Mouse (Mus musculus) lung, embryonic 15.5 days (tissue): Measurements from ENCODE around the gene Tbccd1. TPM values are rescaled to one million over a fixed set of nuclear protein-coding genes. Genes with fewer than 3 reads are reported as not detected.
A peak's percentile ranks its signal among the peaks of the same experiment; 100 is the strongest.

Experiments
- ATAC-seq: fragments of 200-750 bp; cut with Nextera tagmentation; 2 replicates; pipeline ENCODE4 v1.8.0; 2017; ENCODE audit warnings: moderate number of reproducible peaks, borderline replicate concordance; ENCODE audit not compliant: low FRiP score, low TSS enrichment; ENCODE audit errors: extremely low read depth
- H3K27ac ChIP-seq: fragments of 300-500 bp; sonication (generic); 2 replicates; pipeline ENCODE4 v1.5.1; 2015; ENCODE audit warnings: moderate library complexity, mild to moderate bottlenecking, inconsistent platforms
- H3K27me3 ChIP-seq: fragments of 300-500 bp; sonication (generic); 2 replicates; pipeline ENCODE4 v1.6.1; 2015; ENCODE audit warnings: inconsistent platforms
- H3K36me3 ChIP-seq: fragments of 300-500 bp; sonication (generic); 2 replicates; pipeline ENCODE4 v1.6.1; 2015; ENCODE audit warnings: inconsistent platforms
- H3K4me1 ChIP-seq: fragments of 300-500 bp; sonication (generic); 2 replicates; pipeline ENCODE4 v1.6.1; 2015; ENCODE audit warnings: inconsistent platforms
- H3K4me2 ChIP-seq: fragments of 300-500 bp; sonication (generic); 2 replicates; pipeline ENCODE4 v1.6.1; 2015; ENCODE audit warnings: inconsistent platforms, mild to moderate bottlenecking, moderate library complexity
- H3K4me3 ChIP-seq: fragments of 300-500 bp; sonication (generic); 2 replicates; pipeline ENCODE4 v1.5.1; 2015; ENCODE audit warnings: mild to moderate bottlenecking, inconsistent platforms
- H3K9ac ChIP-seq: fragments of 300-500 bp; sonication (generic); 2 replicates; pipeline ENCODE4 v1.6.1; 2015; ENCODE audit warnings: inconsistent platforms
- H3K9me3 ChIP-seq: fragments of 300-500 bp; sonication (generic); 2 replicates; pipeline ENCODE4 v1.6.1; 2016; ENCODE audit warnings: inconsistent platforms
- WGBS: fragments of 180-500 bp; shearing (Covaris S2); methylation state at CpG from one replicate; pipeline ENCODE4 v1.1.7; 2015; 5-methylcytosine and 5-hydroxymethylcytosine counted together
- polyA plus RNA-seq: library from polyadenylated mRNA; unstranded; fragments of >200 nt; fragmentation: Nextera tagmentation; extraction: Ambion mirVana; gene quantifications from 2 replicates; pipeline ENCODE4 v1.2.1, GENCODE M21; 2015

The Tbccd1 gene
- polyA plus RNA-seq: 25.6 and 26.9 TPM in 2 replicates

GRCm38 (mm10) chr16:22857431-22858113, at the start of gene Tbccd1, which contains the start of gene Dnajb11:
Gene Tbccd1, minus strand, starts transcription at chr16:22857669.
Gene Dnajb11, plus strand, starts transcription at chr16:22857845.
- whole genome bisulfite sequencing: under 1% methylated on average over 62 of the region's 62 CpGs
- H3K9me3 ChIP-seq: no peaks in the 10 kb centered on the region
- H3K9ac ChIP-seq: peak within 1 kb of the TSS; percentile 93
- peak within 1 kb of the TSS; percentile 71 for H3K27ac ChIP-seq
- peaks cover 3% of the 10 kb centered on the region for H3K36me3 ChIP-seq
- H3K27me3 ChIP-seq: no peaks in the 10 kb centered on the region
- ATAC-seq: peak; percentile 99
- peak within 1 kb of the TSS; percentile 83 for H3K4me2 ChIP-seq
- peaks cover 12% of the 10 kb centered on the region for H3K4me1 ChIP-seq
- H3K4me3 ChIP-seq: peak within 1 kb of the TSS; percentile 98

DNA sequence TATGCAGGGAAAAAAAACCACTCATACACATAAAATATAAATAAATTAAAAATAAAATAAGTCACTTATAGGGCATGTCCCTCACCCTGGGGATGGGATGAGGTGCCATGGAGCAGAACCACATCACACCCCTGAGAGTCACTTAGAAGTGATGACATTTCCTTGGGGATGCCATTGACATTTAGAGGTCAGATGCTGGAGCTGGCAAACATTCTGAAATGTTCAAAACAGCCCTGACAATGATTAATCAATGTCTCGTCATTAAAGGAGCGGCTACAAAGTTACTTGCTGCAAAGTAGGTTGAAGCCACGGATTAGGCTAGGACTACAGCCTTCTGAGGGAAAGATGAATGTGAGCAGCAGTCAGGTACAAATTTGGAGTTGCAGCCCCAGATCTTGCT, 43.9 kb upstream of the Tbccd1 start:
- Histone ChIP-seq H3K36me3 (no peaks in the 10 kb centered on the region), H3K9ac (no peak overlapping the region), H3K27me3 (no peaks in the 10 kb centered on the region), H3K27ac (no peak overlapping the region), H3K9me3 (no peaks in the 10 kb centered on the region), H3K4me1 (no peaks in the 10 kb centered on the region), H3K4me2 (no peak overlapping the region), H3K4me3 (no peak overlapping the region)
- WGBS: 53% methylated on average over 3 of the region's 3 CpGs
- no peak for ATAC-seq

- WGBS: 63% methylated on average over 10 of the region's 10 CpGs
- Histone ChIP-seq H3K27ac (no peak overlapping the region), H3K9ac (no peak overlapping the region), H3K4me2 (no peak overlapping the region), H3K36me3 (no peaks in the 10 kb centered on the region), H3K4me1 (no peaks in the 10 kb centered on the region), H3K9me3 (no peaks in the 10 kb centered on the region), H3K4me3 (no peak overlapping the region), H3K27me3 (no peaks in the 10 kb centered on the region)
- ATAC-seq: no peak
Observed at GRCm38 (mm10) chr16:22899866-22900570, 42.5 kb upstream of the Tbccd1 start.

GRCm38 (mm10) chr16:22899346-22899745, 41.9 kb upstream of the Tbccd1 start:
- no peak overlapping the region for H3K4me3 ChIP-seq
- no peaks in the 10 kb centered on the region for H3K4me1 ChIP-seq
- no peak overlapping the region for H3K4me2 ChIP-seq
- H3K9ac ChIP-seq: no peak overlapping the region
- H3K27me3 ChIP-seq: no peaks in the 10 kb centered on the region
- H3K9me3 ChIP-seq: no peaks in the 10 kb centered on the region
- no peak overlapping the region for H3K27ac ChIP-seq
- ATAC-seq: no peak
- WGBS: 46% methylated on average over 5 of the region's 5 CpGs
- H3K36me3 ChIP-seq: no peaks in the 10 kb centered on the region

DNA sequence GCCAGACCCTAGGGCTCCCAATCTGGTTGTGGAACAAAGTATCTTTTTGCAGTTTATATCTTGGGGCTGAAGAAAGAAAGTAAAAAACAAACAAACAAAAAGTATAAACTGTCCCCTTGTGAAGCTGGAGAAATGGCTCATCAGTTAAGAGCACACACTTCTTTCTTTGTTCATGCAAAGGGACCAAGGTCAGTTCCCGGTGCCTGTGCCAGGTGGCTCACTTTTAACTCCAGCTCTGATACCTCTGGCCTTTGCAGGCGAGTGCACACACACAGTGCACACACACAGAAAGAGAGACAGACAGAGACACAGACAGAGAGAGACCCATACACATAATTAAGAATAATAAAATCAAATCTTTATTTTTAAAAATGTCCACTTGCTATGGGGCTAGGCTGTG, 39.1 kb upstream of the Tbccd1 start:
- Histone ChIP-seq H3K4me1 (no peaks in the 10 kb centered on the region), H3K4me3 (no peak overlapping the region), H3K9ac (no peak overlapping the region), H3K4me2 (no peak overlapping the region), H3K9me3 (no peaks in the 10 kb centered on the region), H3K27me3 (no peaks in the 10 kb centered on the region), H3K36me3 (no peaks in the 10 kb centered on the region), H3K27ac (no peak overlapping the region)
- ATAC-seq: no peak
- 40% methylated on average over 2 of the region's 2 CpGs for WGBS

DNA sequence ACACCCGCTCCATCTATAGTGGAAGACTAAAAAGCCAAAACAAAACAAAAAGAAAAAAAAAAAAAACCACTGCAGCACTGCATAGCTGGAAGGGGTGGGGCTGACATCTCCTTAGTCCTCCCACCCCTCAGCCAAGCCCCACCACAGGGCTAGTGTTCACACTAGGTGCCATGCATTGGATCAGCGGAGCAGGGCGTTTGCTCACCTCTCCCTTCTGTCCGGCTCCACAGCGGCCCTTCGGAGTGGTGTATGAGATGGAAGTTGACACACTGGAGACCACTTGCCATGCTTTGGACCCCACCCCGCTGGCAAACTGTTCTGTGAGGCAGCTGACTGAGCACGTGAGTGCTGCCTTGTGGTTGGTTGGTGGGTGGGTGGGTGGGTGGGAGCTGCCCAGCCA, 36.6 kb upstream of the Tbccd1 start:
- Histone ChIP-seq H3K36me3 (no peaks in the 10 kb centered on the region), H3K9ac (no peak overlapping the region), H3K4me3 (no peak overlapping the region), H3K9me3 (no peaks in the 10 kb centered on the region), H3K4me1 (no peaks in the 10 kb centered on the region), H3K4me2 (no peak overlapping the region), H3K27me3 (no peaks in the 10 kb centered on the region; the same call in 1 of the 2 replicates), H3K27ac (no peak overlapping the region)
- ATAC-seq: no peak
- WGBS: 66% methylated on average over 7 of the region's 8 CpGs

DNA sequence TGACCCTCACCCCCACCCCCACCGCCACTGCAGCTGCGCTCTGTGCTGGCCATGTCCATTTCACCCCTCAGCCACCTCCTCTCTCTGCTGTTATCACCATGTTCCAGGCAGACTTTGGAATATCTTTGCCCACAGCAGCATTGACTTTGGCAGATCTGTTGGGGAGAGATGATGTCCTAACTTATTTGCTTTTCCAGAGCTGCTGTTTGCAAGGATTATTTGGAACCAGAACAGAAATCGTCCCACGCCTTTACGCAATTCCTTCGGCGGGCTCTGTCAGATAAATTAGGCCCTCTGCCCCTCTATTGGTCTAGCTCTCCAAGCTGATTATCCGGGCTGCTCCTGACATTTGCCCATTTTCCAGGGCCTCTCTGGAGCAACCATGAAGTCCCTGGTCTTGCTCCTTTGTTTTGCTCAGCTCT, 34.3 kb upstream of the Tbccd1 start:
- H3K36me3 ChIP-seq: no peaks in the 10 kb centered on the region
- no peak overlapping the region for H3K4me2 ChIP-seq
- no peak overlapping the region for H3K9ac ChIP-seq
- no peaks in the 10 kb centered on the region; the same call in 1 of the 2 replicates for H3K27me3 ChIP-seq
- H3K27ac ChIP-seq: no peak overlapping the region
- no peaks in the 10 kb centered on the region for H3K9me3 ChIP-seq
- H3K4me3 ChIP-seq: no peak overlapping the region
- WGBS: 79% methylated on average over 8 of the region's 8 CpGs
- no peak for ATAC-seq
- no peaks in the 10 kb centered on the region for H3K4me1 ChIP-seq

DNA sequence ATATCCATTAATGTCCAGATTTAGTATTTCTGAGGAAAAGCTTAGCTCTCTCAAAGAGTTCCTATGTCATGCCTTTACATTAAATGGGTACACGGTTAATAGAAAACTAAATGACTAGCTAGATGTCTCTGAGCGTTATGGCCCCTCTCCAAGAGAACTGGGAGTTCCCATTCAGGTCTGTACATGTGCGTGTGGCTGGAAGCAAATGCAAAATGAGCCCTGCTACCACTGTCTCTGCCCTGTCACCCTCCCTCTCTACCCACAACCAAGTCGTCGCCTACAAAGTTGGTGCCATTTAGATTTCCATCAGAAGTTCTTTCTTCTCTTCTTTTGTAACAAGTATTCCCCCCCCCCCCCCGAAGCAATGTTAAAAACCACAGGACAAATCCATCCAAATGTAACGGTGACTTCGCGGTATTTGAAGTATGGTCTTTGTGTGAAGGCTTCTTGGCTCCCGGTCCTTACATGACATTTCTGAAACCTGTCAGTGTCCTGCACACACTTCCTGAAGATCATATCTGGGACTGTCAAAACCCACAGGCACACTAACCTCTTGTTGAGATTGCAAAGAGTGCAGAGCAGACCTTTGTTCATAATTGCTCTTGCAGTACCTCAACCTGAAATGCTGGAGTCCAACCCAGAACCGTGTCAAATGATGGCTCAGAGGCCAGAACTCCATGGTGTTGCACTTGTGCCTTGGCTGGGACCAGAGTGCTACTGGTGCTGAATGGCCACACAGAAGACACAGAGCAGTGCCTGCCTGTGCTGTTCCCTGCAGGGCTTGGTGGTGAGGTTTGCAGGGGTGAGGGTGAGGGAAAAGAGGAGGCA, 33.4 kb upstream of the Tbccd1 start, which contains the start of gene Ahsg:
Gene Ahsg, plus strand, starts transcription at position 595 of the 828 bp plus-strand sequence.
- H3K27ac ChIP-seq: no peak within 1 kb of the TSS
- H3K27me3 ChIP-seq: no peaks in the 10 kb centered on the region; the same call in 1 of the 2 replicates
- no peaks in the 10 kb centered on the region for H3K4me1 ChIP-seq
- no peaks in the 10 kb centered on the region for H3K36me3 ChIP-seq
- ATAC-seq: no peak
- H3K9ac ChIP-seq: no peak within 1 kb of the TSS
- no peak within 1 kb of the TSS for H3K4me2 ChIP-seq
- 78% methylated on average over 11 of the region's 11 CpGs for WGBS
- H3K4me3 ChIP-seq: no peak within 1 kb of the TSS
- no peaks in the 10 kb centered on the region for H3K9me3 ChIP-seq

GRCm38 (mm10) chr16:22889716-22890115, 32.2 kb upstream of the Tbccd1 start:
- no peak overlapping the region for H3K4me2 ChIP-seq
- H3K9ac ChIP-seq: no peak overlapping the region
- no peak overlapping the region for H3K4me3 ChIP-seq
- H3K9me3 ChIP-seq: no peaks in the 10 kb centered on the region
- no peaks in the 10 kb centered on the region; the same call in 1 of the 2 replicates for H3K27me3 ChIP-seq
- 79% methylated on average over 8 of the region's 8 CpGs for WGBS
- no peaks in the 10 kb centered on the region for H3K4me1 ChIP-seq
- no peaks in the 10 kb centered on the region for H3K36me3 ChIP-seq
- ATAC-seq: no peak
- no peak overlapping the region for H3K27ac ChIP-seq

DNA sequence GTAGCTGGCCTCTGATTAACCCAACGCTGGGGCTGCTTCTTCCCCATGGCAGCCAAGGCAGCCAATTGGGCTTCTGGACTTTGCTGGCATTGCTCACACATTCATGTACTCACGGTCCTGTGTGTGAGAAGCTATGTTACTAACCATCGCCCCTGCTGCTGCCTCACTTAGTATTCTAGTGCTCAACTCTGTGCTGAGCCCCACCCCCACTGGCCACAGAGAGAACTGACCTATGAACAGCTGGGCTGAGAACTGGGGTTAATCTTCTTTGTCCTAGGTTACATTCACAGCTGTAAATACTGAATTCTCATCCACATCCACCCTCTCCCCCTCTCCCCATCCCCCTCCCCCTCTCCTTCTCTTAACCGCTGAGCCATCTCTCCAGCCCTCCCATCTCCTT, 31.4 kb upstream of the Tbccd1 start:
- Histone ChIP-seq H3K27me3 (no peaks in the 10 kb centered on the region; the same call in 1 of the 2 replicates), H3K27ac (no peak overlapping the region), H3K4me1 (no peaks in the 10 kb centered on the region), H3K36me3 (no peaks in the 10 kb centered on the region), H3K9me3 (no peaks in the 10 kb centered on the region), H3K4me2 (no peak overlapping the region), H3K9ac (no peak overlapping the region), H3K4me3 (no peak overlapping the region)
- no peak for ATAC-seq
- 70% methylated on average over 4 of the region's 4 CpGs for WGBS

DNA sequence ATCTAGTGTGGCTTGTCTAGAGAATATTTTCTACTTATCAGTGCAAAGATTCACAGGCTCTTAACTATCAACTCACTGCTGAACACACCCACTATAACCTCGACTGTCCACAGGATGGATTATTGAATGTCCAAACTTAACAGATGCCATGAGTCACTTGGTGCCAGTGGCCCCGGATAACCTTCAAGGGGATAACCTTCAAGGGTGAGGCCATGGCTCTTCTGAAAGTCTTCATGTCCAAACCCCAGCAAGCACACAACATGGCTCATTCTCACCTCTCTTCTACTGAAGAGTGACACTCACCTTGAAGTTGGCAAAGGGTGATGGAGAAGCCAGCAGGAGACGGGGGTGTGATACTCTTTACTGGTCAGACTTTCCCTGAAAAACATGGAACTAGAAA, 29.3 kb upstream of the Tbccd1 start:
- no peak for ATAC-seq
- H3K9me3 ChIP-seq: no peaks in the 10 kb centered on the region
- no peak overlapping the region for H3K4me3 ChIP-seq
- no peaks in the 10 kb centered on the region for H3K36me3 ChIP-seq
- no peak overlapping the region for H3K27ac ChIP-seq
- no peaks in the 10 kb centered on the region; the same call in 1 of the 2 replicates for H3K27me3 ChIP-seq
- no peak overlapping the region for H3K4me2 ChIP-seq
- 66% methylated on average over 3 of the region's 3 CpGs for WGBS
- H3K4me1 ChIP-seq: no peaks in the 10 kb centered on the region
- no peak overlapping the region for H3K9ac ChIP-seq
